Mouse (Mus musculus) midbrain, embryonic 15.5 days (tissue): ENCODE results near the gene H2bfm. TPM values are rescaled to one million over a fixed set of nuclear protein-coding genes. Genes with fewer than 3 reads are reported as not detected.
"Not testable (repeated sequence)": the region's sequence is repeated elsewhere in the genome, so short reads cannot be mapped to it uniquely, and the experiment has no call there.

ENCODE experiments used
- ATAC-seq: fragments of 200-750 bp; cut with Nextera tagmentation; replicated peaks from 2 replicates; pipeline ENCODE4 v1.8.0; 2017; ENCODE audit warnings: moderate TSS enrichment
- H3K27ac ChIP-seq: fragments of 300-500 bp; sonication (generic); 2 replicates; pipeline ENCODE4 v1.5.1; 2015; ENCODE audit warnings: mild to moderate bottlenecking, inconsistent platforms
- H3K27me3 ChIP-seq: fragments of 300-500 bp; sonication (generic); replicated peaks from 2 replicates; pipeline ENCODE4 v1.6.1; 2015; ENCODE audit warnings: inconsistent platforms
- H3K36me3 ChIP-seq: fragments of 300-500 bp; sonication (generic); replicated peaks from 2 replicates; pipeline ENCODE4 v1.6.1; 2015; ENCODE audit warnings: inconsistent platforms
- H3K4me1 ChIP-seq: fragments of 300-500 bp; sonication (generic); 2 replicates; pipeline ENCODE4 v1.6.1; 2015; ENCODE audit warnings: inconsistent platforms
- H3K4me2 ChIP-seq: fragments of 300-500 bp; sonication (generic); 2 replicates; pipeline ENCODE4 v1.6.1; 2015; ENCODE audit warnings: inconsistent platforms, mild to moderate bottlenecking, moderate library complexity
- H3K4me3 ChIP-seq: fragments of 300-500 bp; sonication (generic); 2 replicates; pipeline ENCODE4 v1.5.1; 2015; ENCODE audit warnings: mild to moderate bottlenecking, inconsistent platforms
- H3K9ac ChIP-seq: fragments of 300-500 bp; sonication (generic); 2 replicates; pipeline ENCODE4 v1.6.1; 2015; ENCODE audit warnings: mild to moderate bottlenecking, inconsistent platforms
- H3K9me3 ChIP-seq: fragments of 300-500 bp; sonication (generic); 2 replicates; pipeline ENCODE4 v1.6.1; 2016; ENCODE audit warnings: inconsistent platforms
- WGBS: fragments of 180-500 bp; shearing (Covaris S2); methylation state at CpG from one replicate; pipeline ENCODE4 v1.1.7; 2015; ENCODE audit warnings: mixed read lengths; 5-methylcytosine and 5-hydroxymethylcytosine counted together
- polyA plus RNA-seq: library from polyadenylated mRNA; unstranded; fragments of >200 nt; fragmentation: Nextera tagmentation; extraction: Ambion mirVana; gene quantifications from 2 replicates; pipeline ENCODE4 v1.2.1, GENCODE M21; 2015

H2bfm gene
- not detected in 2 replicates for polyA plus RNA-seq

GRCm38 (mm10) chrX:136927031-136927430 is at the start of gene H2bfm:
Gene H2bfm (plus strand): TSS chrX:136927325.
- H3K27me3 ChIP-seq = no peaks in the 10 kb centered on the region
- no peak within 1 kb of the TSS for H3K27ac ChIP-seq
- H3K36me3 ChIP-seq = no peaks in the 10 kb centered on the region
- H3K4me1 ChIP-seq = no peaks in the 10 kb centered on the region
- WGBS = 93% methylated on average over 14 of the region's 14 CpGs
- ATAC-seq = no peak
- no peak within 1 kb of the TSS for H3K4me2 ChIP-seq
- no peak within 1 kb of the TSS for H3K4me3 ChIP-seq
- H3K9me3 ChIP-seq = no peaks in the 10 kb centered on the region; the same call in 1 of the 2 replicates
- no peak within 1 kb of the TSS for H3K9ac ChIP-seq

GRCm38 (mm10) chrX:136895757-136896156 is 31.4 kb upstream of the H2bfm start:
- WGBS = 70% methylated on average over 2 of the region's 2 CpGs
- Histone ChIP-seq H3K27ac (no peak overlapping the region), H3K9ac (no peak overlapping the region), H3K4me1 (no peaks in the 10 kb centered on the region), H3K9me3 (no peaks in the 10 kb centered on the region), H3K36me3 (no peaks in the 10 kb centered on the region), H3K4me3 (no peak overlapping the region), H3K27me3 (no peaks in the 10 kb centered on the region), H3K4me2 (no peak overlapping the region)
- no peak for ATAC-seq

DNA sequence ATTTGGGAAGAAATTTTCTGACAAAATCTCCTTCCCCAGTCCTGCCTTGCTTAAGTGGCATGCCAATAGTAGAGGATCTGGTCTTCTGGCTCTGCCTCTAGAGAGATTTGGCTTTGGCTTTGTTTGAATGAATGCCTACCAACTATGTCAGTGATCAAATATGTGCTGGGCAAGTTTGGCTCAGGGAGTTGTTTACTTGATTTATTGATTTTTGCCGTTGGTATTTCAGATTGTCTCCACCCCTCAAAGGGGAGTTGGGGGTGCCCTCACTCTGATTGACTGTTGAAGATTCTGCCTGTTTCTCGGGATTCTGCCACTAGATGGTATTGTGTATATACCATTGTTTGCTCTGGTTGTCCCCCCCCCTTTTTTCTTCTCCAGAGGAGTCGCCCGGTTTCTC is 22.8 kb upstream of the H2bfm start:
- H3K9ac ChIP-seq = no peak overlapping the region
- H3K4me3 ChIP-seq = no peak overlapping the region
- no peak overlapping the region for H3K4me2 ChIP-seq
- H3K27ac ChIP-seq = no peak overlapping the region
- H3K9me3 ChIP-seq = no peaks in the 10 kb centered on the region
- 62% methylated on average over 4 of the region's 4 CpGs for WGBS
- H3K4me1 ChIP-seq = no peaks in the 10 kb centered on the region
- no peak for ATAC-seq
- no peaks in the 10 kb centered on the region for H3K27me3 ChIP-seq
- no peaks in the 10 kb centered on the region for H3K36me3 ChIP-seq

DNA sequence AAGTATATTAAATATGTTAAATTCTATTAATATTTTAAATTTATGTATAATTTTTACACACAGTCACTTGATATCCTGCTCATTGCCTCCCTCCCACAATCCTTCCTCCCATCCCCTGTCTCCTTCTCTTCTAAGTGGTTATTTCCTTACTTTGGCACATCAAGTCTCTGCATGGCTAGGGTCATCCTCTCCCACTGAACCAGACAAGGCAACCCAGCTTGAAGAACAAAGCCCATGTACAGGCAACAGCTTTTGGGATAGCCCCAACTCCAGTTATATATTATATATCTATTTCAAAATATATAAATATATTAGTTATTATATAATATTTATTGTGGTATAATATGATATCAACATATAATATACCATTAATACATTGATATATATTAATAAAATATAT is 1.3 kb upstream of the H2bfm start:
- H3K36me3 ChIP-seq = no peaks in the 10 kb centered on the region
- no peak for ATAC-seq

GRCm38 (mm10) chrX:136937985-136938384 is 10.9 kb downstream of the H2bfm start:
- Histone ChIP-seq H3K4me3 (no peak overlapping the region), H3K4me2 (no peak overlapping the region), H3K9ac (no peak overlapping the region), H3K27me3 (no peaks in the 10 kb centered on the region), H3K9me3 (no peaks in the 10 kb centered on the region), H3K36me3 (no peaks in the 10 kb centered on the region), H3K4me1 (no peaks in the 10 kb centered on the region), H3K27ac (no peak overlapping the region)
- WGBS = 57% methylated on average over 3 of the region's 3 CpGs
- no peak for ATAC-seq

More for the DNA sequence above, 1.3 kb upstream of the H2bfm start:
- Histone ChIP-seq H3K27ac (no peak overlapping the region), H3K4me2 (no peak overlapping the region), H3K4me3 (no peak overlapping the region), H3K27me3 (no peaks in the 10 kb centered on the region), H3K4me1 (no peaks in the 10 kb centered on the region), H3K9me3 (no peaks in the 10 kb centered on the region; the same call in 1 of the 2 replicates), H3K9ac (no peak overlapping the region)

- not testable (repeated sequence) for H3K27me3 ChIP-seq, H3K36me3 ChIP-seq, H3K9me3 ChIP-seq, H3K4me1 ChIP-seq
- peak overlapping the region; percentile 38 for H3K9ac ChIP-seq
- peak overlapping the region; percentile 51 for H3K4me2 ChIP-seq
- H3K4me3 ChIP-seq = peak overlapping the region; percentile 45
- WGBS = 26% methylated on average over 13 of the region's 13 CpGs
- H3K27ac ChIP-seq = 0 out of 2 replicates have a peak overlapping the region, but pooled peaks have one; percentile 38
- peak; percentile 100 for ATAC-seq
Measured at GRCm38 (mm10) chrX:136957583-136958279, 30.6 kb downstream of the H2bfm start.

- 52% methylated on average over 5 of the region's 5 CpGs for WGBS
- H3K9ac ChIP-seq, H3K9me3 ChIP-seq, H3K4me1 ChIP-seq, H3K27me3 ChIP-seq, H3K36me3 ChIP-seq: not testable (repeated sequence)
- ATAC-seq = peak; percentile 18
- Histone ChIP-seq H3K4me3 (peak overlapping the region; percentile 45), H3K27ac (0 out of 2 replicates have a peak overlapping the region, but pooled peaks have one; percentile 38), H3K4me2 (peak overlapping the region; percentile 51)
Measured at GRCm38 (mm10) chrX:136958300-136958699, 31.2 kb downstream of the H2bfm start.

GRCm38 (mm10) chrX:136959688-136960087 is 32.6 kb downstream of the H2bfm start:
- no peak overlapping the region for H3K9ac ChIP-seq
- no peak overlapping the region for H3K27ac ChIP-seq
- no peaks in the 10 kb centered on the region for H3K36me3 ChIP-seq
- H3K4me1 ChIP-seq = no peaks in the 10 kb centered on the region
- H3K4me2 ChIP-seq = no peak overlapping the region
- H3K4me3 ChIP-seq = no peak overlapping the region
- H3K9me3 ChIP-seq = no peaks in the 10 kb centered on the region
- WGBS = 33% methylated on average over 2 of the region's 2 CpGs
- H3K27me3 ChIP-seq = no peaks in the 10 kb centered on the region
- no peak for ATAC-seq

DNA sequence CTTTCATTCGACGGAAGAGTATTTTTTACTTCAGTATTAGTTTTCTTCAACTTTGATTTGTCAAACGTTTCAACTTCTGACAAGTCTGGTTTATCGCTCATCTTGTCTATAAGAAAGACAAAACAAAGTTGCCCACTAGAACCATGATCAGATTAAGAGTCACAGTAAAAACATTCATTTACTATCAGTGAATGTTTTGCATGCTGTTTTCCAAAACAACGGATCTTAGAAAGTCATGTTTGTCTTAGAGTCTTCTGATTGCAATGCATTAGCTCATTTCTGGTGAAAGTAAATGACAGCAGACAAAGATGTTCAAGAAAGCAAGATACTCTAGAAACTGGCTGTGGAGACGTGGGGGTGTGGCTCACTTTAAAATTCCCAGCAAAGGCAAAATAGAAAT is 48.3 kb downstream of the H2bfm start, which contains the start of gene Tmsb15b2:
Gene Tmsb15b2, minus strand, starts transcription at position 101 of the 400 bp plus-strand sequence.
- not testable (repeated sequence) for H3K36me3 ChIP-seq, H3K4me1 ChIP-seq, H3K27ac ChIP-seq, H3K27me3 ChIP-seq, ATAC-seq, H3K9me3 ChIP-seq
- Histone ChIP-seq H3K4me3 (peak within 1 kb of the TSS; percentile 46), H3K4me2 (peak within 1 kb of the TSS; percentile 60), H3K9ac (peak within 1 kb of the TSS; percentile 42)
- WGBS = 91% methylated on average over 6 of the region's 6 CpGs

DNA sequence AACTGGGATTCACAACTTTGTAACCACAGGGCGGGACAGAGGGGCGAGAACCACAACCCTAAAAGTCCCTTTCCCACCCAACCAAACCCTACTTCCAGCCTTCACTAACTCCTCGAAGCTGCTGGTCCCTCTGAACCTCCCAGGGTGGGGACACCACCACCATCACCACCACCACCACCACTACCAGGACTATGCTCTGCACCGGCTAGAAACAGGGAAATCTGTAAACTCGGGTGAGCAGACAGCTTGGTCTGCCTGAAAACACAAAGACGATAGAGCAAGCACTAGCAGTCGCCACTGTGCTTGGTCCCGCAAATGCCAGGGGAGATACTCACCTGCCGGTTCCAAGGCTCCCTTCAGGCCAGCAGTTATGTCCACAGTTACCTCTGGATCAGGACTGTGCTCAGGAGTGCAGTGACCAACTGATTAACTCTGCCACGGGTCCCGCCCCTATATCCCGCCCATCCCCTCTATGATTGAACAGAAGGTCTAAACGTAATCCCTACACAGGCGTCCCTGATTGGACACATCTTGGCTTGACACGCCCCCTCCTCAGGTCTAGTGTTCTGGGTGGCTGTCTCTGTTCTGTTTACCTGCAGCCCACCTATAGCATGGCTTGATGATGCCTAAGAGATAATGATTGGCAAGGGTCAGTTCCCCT is 49.4 kb downstream of the H2bfm start, which contains the start of the genes Tmsb15l and Tmsb15b1:
Gene Tmsb15l, minus strand, starts transcription at position 446 of the 661 bp plus-strand sequence.
Gene Tmsb15b1, minus strand, starts transcription at position 451 of the 661 bp plus-strand sequence.
- no peaks in the 10 kb centered on the region for H3K4me1 ChIP-seq
- 38% methylated on average over 15 of the region's 15 CpGs for WGBS
- H3K4me2 ChIP-seq = peak within 1 kb of the TSS; percentile 60
- no peaks in the 10 kb centered on the region for H3K9me3 ChIP-seq
- H3K36me3 ChIP-seq = no peaks in the 10 kb centered on the region
- peak; percentile 100 for ATAC-seq
- H3K4me3 ChIP-seq = peak within 1 kb of the TSS; percentile 46
- peak within 1 kb of the TSS; percentile 42 for H3K9ac ChIP-seq
- 0 out of 2 replicates have a peak within 1 kb of the TSS, but pooled peaks have one; percentile 50 for H3K27ac ChIP-seq
- H3K27me3 ChIP-seq = no peaks in the 10 kb centered on the region
